Mouse (Mus musculus) cerebellum, adult 2 months (tissue): Measurements from ENCODE around the gene Kcnt1. TPM values are rescaled to one million over a fixed set of nuclear protein-coding genes. Genes with fewer than 3 reads are reported as not detected.

Source experiments
- DNase-seq, 2 experiments: peaks; one replicate each; pipeline ENCODE4 v3.0.0; 2021
- H3K27ac ChIP-seq: fragments of 200-500 bp; 2 replicates; pipeline ENCODE4 v1.5.1; 2012; ENCODE audit warnings: low read length, control low read depth, inconsistent platforms; ENCODE audit not compliant: insufficient read depth
- H3K27me3 ChIP-seq: fragments of 200-500 bp; 2 replicates; pipeline ENCODE4 v1.6.1; 2012; ENCODE audit warnings: inconsistent platforms, mild to moderate bottlenecking, low read length, moderate library complexity; ENCODE audit not compliant: control insufficient read depth, insufficient read depth
- H3K4me1 ChIP-seq: fragments of 200-500 bp; 2 replicates; pipeline ENCODE4 v1.6.1; 2011; ENCODE audit warnings: low read length; ENCODE audit not compliant: control insufficient read depth, insufficient read depth
- H3K4me3 ChIP-seq: fragments of 200-500 bp; replicated peaks from 2 replicates; pipeline ENCODE3; 2011; ENCODE audit warnings: mild to moderate bottlenecking, low read depth, low read length, control low read depth; ENCODE audit not compliant: insufficient read depth
- CTCF ChIP-seq: fragments of 200-500 bp; IDR thresholded peaks from 2 replicates; pipeline ENCODE4 v1.5.1; 2011; ENCODE audit warnings: low read depth, mild to moderate bottlenecking, control low read depth, low read length, moderate library complexity, borderline replicate concordance; ENCODE audit not compliant: insufficient read depth
- POLR2A ChIP-seq: fragments of 200-500 bp; IDR thresholded peaks from 2 replicates; pipeline ENCODE4 v1.6.1; 2011; ENCODE audit warnings: low read length, control low read depth, borderline replicate concordance; ENCODE audit not compliant: insufficient read depth
- WGBS: fragments of 180-500 bp; shearing (Covaris S2); methylation state at CpG from one replicate; pipeline ENCODE4 v1.1.7; 2018; 5-methylcytosine and 5-hydroxymethylcytosine counted together
- polyA plus RNA-seq: library from polyadenylated mRNA; depleted of rRNA; stranded (reverse); fragments of >200 nt; gene quantifications from 2 replicates; pipeline ENCODE4 v1.2.3, GENCODE M21; 2012

Kcnt1 gene
- polyA plus RNA-seq, 1 experiment: 409 TPM

DNA sequence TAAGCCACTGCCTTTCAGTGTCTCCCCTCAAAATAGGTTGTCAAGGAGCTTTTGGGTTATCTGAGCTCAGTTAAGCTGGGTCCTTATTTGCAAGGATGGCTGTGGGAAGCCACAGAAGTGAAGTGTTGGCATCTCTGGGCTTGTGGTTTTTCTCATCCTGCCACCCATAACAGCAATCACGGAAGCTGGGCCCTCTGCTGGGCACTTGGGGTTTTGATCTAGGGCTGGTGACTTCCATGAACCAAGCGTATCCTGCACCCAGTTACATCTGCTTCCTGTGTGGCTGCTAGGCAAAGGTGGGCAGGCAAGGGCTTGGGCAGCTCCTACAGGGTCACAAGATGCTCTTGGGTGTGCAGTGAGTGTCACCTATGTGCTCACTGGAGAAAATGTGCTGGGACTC, 49.7 kb downstream of the Kcnt1 start:
- Histone ChIP-seq H3K27me3 (no peaks in the 10 kb centered on the region), H3K4me1 (peaks cover 45% of the 10 kb centered on the region), H3K27ac (peak overlapping the region; percentile 20; the same call in 1 of the 2 replicates), H3K4me3 (no peak overlapping the region)
- peak; percentile 53 for TF ChIP-seq CTCF
- TF ChIP-seq POLR2A: no peak
- no peak for DNase-seq
- WGBS: 37% methylated on average over 2 of the region's 2 CpGs

DNA sequence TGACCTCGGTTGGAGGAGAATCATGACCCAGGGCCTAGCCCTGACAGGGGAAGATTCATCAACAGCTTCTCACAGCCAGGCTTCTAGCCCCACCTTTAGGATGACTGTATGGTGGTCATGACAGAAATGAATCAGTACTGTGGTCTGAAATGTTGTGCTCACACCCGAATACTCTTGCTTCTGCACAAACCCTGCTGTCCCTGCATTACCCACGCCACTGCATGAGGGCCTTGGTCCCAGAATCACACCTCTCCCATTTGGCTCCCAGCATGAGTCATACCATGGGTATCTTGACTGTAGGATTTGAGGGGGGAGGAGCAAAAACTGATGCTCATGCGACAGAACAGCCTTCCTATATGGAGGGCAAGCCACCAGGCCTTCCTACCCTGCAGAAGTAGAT, 50.7 kb downstream of the Kcnt1 start:
- H3K4me3 ChIP-seq: no peak overlapping the region
- DNase-seq: peak; percentile 46 to 65
- no peaks in the 10 kb centered on the region for H3K27me3 ChIP-seq
- TF ChIP-seq CTCF: peak; percentile 30; the same call in 1 of the 2 replicates
- TF ChIP-seq POLR2A: no peak
- H3K27ac ChIP-seq: 0 out of 2 replicates have a peak overlapping the region, but pooled peaks have one; percentile 10
- peaks cover 40% of the 10 kb centered on the region for H3K4me1 ChIP-seq
- 27% methylated on average over 4 of the region's 4 CpGs for WGBS

DNA sequence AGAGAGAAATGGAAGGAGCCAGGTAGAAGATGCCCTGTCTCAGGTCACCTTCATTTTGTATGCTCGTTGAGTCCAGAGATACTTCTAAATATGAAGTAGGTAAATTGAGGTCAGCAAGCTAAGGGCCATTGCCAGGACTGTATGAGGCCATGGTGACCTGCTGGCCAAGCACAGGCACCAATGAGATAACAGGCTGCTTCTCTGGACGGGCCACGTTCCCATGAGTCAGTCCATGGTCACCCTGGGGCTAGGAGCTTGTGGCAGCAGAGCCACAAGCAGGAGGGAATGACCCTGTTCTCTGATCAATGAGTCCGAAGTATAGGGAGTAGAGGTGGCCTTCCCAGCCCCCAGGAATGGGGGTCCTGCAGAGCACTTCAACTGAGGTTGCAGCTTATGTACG, 51.3 kb downstream of the Kcnt1 start:
- TF ChIP-seq POLR2A (no peak), CTCF (no peak)
- Histone ChIP-seq H3K4me3 (no peak overlapping the region), H3K27ac (0 out of 2 replicates have a peak overlapping the region, but pooled peaks have one; percentile 10), H3K27me3 (no peaks in the 10 kb centered on the region), H3K4me1 (peaks cover 35% of the 10 kb centered on the region)
- DNase-seq: peak in 1 of 2 experiments; percentile 41
- WGBS: 46% methylated on average over 5 of the region's 5 CpGs

DNA sequence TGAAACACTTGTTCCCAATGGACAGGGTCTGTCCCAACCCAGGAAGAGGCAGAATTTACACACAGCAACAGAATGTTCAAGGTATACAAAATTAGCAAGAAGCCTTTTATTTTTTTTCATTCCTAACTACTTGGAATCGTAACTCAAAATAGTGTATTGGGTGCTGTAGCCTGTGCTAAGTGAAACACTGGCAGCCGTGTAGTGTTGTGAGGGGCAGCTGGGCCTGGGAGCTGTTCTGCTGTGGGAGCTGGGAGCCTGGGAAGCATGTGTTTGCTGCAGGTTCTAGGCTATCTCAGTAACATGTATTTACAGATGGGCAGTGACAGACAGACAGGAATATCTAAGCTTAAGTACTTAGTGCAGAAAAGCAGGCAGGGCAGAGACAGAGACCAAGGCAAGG, 54.9 kb downstream of the Kcnt1 start:
- H3K27me3 ChIP-seq: no peaks in the 10 kb centered on the region
- no peak for DNase-seq
- H3K27ac ChIP-seq: no peak overlapping the region
- H3K4me1 ChIP-seq: peaks cover 49% of the 10 kb centered on the region
- no peak for TF ChIP-seq CTCF
- no peak for TF ChIP-seq POLR2A
- no peak overlapping the region for H3K4me3 ChIP-seq
- WGBS: 81% methylated on average over 2 of the region's 2 CpGs

DNA sequence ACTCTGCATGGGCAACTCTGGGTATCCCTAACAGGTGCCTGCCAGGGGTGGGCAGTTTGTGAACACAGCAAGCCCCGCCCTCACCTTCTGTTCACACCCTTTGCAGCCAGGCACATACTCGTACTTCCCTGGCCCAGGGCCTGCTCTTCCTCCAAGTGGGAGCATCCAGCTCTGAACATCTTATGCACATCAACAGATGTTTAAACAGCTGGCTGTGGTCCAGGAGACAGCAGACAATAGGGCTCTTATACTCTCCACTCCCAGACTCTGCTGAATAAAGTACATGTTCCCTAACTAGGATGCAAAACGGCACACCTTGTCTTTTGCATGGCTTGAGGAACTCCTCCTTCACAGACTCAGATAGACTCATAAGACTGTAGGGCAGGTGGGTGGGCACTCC, 56.4 kb downstream of the Kcnt1 start:
- Histone ChIP-seq H3K4me1 (peaks cover 48% of the 10 kb centered on the region), H3K27me3 (no peaks in the 10 kb centered on the region), H3K4me3 (no peak overlapping the region), H3K27ac (no peak overlapping the region)
- DNase-seq: peak in 1 of 2 experiments; percentile 56
- TF ChIP-seq CTCF (no peak), POLR2A (0 out of 2 replicates have a peak, but pooled peaks have one; percentile 9)
- WGBS: 39% methylated on average over 3 of the region's 3 CpGs

DNA sequence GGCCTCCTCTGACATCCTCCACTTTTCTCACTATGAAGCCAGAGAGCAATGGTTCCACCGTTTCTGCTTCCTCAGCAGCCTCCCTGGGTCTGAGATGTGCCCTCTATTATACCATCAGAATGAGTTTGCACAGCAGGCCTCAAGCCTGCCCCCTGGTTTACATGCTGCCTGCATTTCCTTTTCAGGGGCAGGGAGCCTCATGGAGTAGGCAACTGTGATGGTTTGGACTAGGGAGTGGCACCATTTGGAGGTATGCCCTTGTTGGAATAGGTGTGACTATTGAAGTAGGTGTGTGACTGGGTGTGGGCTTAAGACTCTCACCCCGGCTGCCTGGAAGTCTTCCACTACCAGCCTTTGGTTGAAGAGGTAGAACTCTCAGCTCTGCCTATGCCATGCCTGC, 60.3 kb downstream of the Kcnt1 start:
- Histone ChIP-seq H3K27me3 (no peaks in the 10 kb centered on the region), H3K4me3 (no peak overlapping the region), H3K27ac (0 out of 2 replicates have a peak overlapping the region, but pooled peaks have one; percentile 20), H3K4me1 (peaks cover 40% of the 10 kb centered on the region)
- no peak for TF ChIP-seq POLR2A
- TF ChIP-seq CTCF: no peak
- WGBS: 39% methylated on average over 2 of the region's 2 CpGs
- no peak for DNase-seq

DNA sequence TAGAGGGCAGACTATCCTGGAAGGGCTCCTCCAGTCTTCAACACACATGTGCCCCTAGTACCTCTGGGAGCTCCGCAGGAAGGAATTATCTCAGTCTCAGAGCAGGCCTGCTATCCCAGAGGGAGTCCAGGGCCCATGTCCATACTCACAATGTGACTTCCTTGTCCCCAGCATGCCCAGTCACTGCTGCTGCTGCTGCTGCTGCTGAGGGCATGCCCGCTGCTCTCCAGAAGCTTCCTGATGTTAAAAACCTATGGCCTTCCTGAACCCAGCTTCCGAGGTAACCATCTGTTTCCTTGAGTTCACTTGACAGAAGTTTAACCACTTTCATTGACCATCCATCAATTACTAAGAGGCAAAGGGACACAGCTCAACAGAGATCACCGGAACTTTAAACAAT, 61.4 kb downstream of the Kcnt1 start:
- H3K4me3 ChIP-seq: no peak overlapping the region
- DNase-seq: peak in 1 of 2 experiments; percentile 12
- H3K27ac ChIP-seq: no peak overlapping the region
- no peaks in the 10 kb centered on the region for H3K27me3 ChIP-seq
- TF ChIP-seq POLR2A (no peak), CTCF (no peak)
- WGBS: 87% methylated on average over 4 of the region's 4 CpGs
- H3K4me1 ChIP-seq: peaks cover 38% of the 10 kb centered on the region

DNA sequence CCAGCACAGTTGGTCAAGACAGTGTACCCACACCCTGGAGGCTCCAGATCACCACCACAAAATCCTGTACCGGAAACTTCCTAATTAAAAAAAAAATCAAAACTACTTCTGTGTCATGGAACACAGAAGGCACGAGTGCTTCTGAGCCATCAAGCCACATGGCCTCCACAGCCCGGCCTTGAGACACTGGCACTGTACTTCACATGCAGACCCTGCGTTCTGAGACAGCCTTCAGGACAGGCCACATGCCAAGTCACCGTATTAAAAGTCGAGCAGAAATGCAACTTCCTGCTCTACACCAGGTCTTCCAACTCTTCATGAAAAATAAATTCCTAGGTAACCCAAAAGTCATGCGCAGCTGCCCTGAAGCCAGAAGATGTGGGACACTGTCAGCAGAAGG, 64.3 kb downstream of the Kcnt1 start:
- WGBS: 63% methylated on average over 7 of the region's 7 CpGs
- no peak overlapping the region for H3K4me3 ChIP-seq
- H3K4me1 ChIP-seq: peaks cover 16% of the 10 kb centered on the region
- H3K27ac ChIP-seq: no peak overlapping the region
- H3K27me3 ChIP-seq: no peaks in the 10 kb centered on the region
- TF ChIP-seq CTCF: no peak
- TF ChIP-seq POLR2A: no peak
- DNase-seq: no peak
